Mouse (Mus musculus): ENCODE data around the gene Iars2. TPM values are rescaled to one million over a fixed set of nuclear protein-coding genes. Genes with fewer than 3 reads are reported as not detected.

Gene Iars2
- total RNA-seq (2012; rRNA removed) (37.2 and 39.0 TPM in 2 replicates), total RNA-seq (2014; rRNA removed) (47.2 and 53.6 TPM in 2 replicates), polyA plus RNA-seq (2012; ENCODE audit: insufficient read length, low read depth) (39.4 and 41.9 TPM in 2 replicates)

DNA sequence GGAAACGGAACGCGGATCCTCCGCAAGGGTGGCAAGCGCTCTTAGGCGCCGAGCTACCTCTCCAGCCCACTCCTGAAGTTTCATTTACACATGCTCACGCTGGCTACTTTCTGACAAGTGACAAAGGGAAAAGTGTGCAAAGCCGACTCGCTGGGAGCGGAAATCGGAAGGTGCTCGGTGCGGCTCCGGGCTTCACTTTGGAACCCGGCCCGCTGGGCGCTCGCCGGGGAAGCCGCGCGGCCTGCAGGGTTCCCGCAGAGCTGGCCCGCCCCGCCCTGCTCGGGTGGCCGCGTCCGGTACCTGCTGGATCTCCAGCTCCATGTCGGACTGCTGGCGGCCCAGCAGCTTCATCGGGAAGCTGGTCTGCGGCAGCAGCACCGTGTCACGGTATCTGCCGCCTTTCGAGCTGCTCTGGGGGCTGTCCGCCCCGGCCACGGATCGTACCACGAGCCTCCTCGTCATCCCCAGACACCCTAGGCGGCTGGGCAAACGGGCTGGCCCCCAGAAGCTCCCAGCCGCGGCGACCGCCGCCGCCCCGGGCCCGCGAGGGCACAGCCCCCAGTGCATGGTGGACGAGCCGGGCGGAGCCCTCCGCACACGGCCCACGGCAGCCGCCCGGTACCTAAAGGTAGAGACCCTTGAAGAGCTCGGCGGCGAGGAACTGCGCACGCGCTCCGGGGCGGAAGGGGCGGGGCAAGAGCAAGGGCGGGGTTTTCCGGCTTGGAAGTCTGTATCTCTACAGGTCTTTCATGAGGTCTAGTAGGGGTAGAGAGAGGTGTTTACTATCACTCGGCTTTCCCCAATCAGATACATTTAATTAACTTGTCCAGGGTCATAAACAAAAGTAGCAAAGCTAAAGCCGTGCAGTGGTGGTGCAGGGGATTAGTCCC lies at the start of gene Iars2:
TSS of gene Iars2 (minus strand) at position 676 of the 890 bp plus-strand sequence.
- peak within 1 kb of the TSS; percentile 85 to 89 (median 89) for H3K4me3 ChIP-seq (replicated peaks in 1 of 3; ENCODE audit: low read depth in 2 of 3, low read length in 2 of 3, poor library complexity in 1 of 3)
- H3K9ac ChIP-seq (ENCODE audit: insufficient read depth, low read depth), result peak within 1 kb of the TSS; percentile 91
- dilution Hi-C loops (cut with MboI; ENCODE audit: extremely low pct_ligation_motif_present, extremely low pct_unique_long_range_greater_than_20kb, low sequenced_read_pairs), result no loop called here
- in situ Hi-C loops (cut with MboI; ENCODE audit: low pct_ligation_motif_present, low pct_unique_long_range_greater_than_20kb, low sequenced_read_pairs), result no loop called here
- H3K36me3 ChIP-seq (replicated peaks in 1 of 2; ENCODE audit: control insufficient read depth in 1 of 2, insufficient read depth in 1 of 2, low read length in 1 of 2), result peaks cover 23 to 33% of the 10 kb centered on the region in 2 experiments
- H3K27ac ChIP-seq (ENCODE audit: insufficient read depth, low read depth), result peak within 1 kb of the TSS; percentile 71
- H3K4me1 ChIP-seq (ENCODE audit: control insufficient read depth in 1 of 2, insufficient read depth in 2 of 2), result peaks cover 0 to 29% of the 10 kb centered on the region in 2 experiments; a peak in 3 of 4 replicates
- no peak for TF ChIP-seq ZKSCAN1 (IDR thresholded peaks at IDR 0.05; ENCODE audit: borderline replicate concordance, low read depth, low read length)
- peak; percentile 94 for TF ChIP-seq POLR2A (IDR thresholded peaks at IDR 0.05; ENCODE audit: low read depth, low read length)
- TF ChIP-seq ZMIZ1 (IDR thresholded peaks at IDR 0.05; ENCODE audit: low read depth, low read length), result peak; percentile 65; the same call in 1 of the 2 replicates
- TF ChIP-seq POLR2AphosphoS2 (IDR thresholded peaks at IDR 0.05; ENCODE audit: low read depth, low read length), result no peak
- TF ChIP-seq USF2 (conservative IDR thresholded peaks at IDR 0.05; ENCODE audit: low read depth, low read length), result no peak
- TF ChIP-seq USF1 (IDR thresholded peaks at IDR 0.05; ENCODE audit: low read depth, low read length), result no peak
- no peak for TF ChIP-seq PAX5 (IDR thresholded peaks at IDR 0.05; ENCODE audit: low read length)
- peak; percentile 56; the same call in 1 of the 2 replicates for TF ChIP-seq MAZ (IDR thresholded peaks at IDR 0.05; ENCODE audit: low read depth, low read length)
- no peak for TF ChIP-seq JUND (conservative IDR thresholded peaks at IDR 0.05; ENCODE audit: low read depth, low read length)
- no peak for TF ChIP-seq RAD21 (IDR thresholded peaks at IDR 0.05; ENCODE audit: low read depth, low read length)
- no peak for TF ChIP-seq E2F4 (IDR thresholded peaks at IDR 0.05; ENCODE audit: insufficient replicate concordance, low read depth, low read length)
- peak; percentile 10; the same call in 1 of the 2 replicates for TF ChIP-seq MAX (IDR thresholded peaks at IDR 0.05; ENCODE audit: low read length)
- no peak for TF ChIP-seq GABPA (IDR thresholded peaks at IDR 0.05; ENCODE audit: insufficient replicate concordance, low read depth, low read length)
- TF ChIP-seq ETS1 (conservative IDR thresholded peaks at IDR 0.05; ENCODE audit: low read depth, low read length), result no peak
- TF ChIP-seq BHLHE40 (IDR thresholded peaks at IDR 0.05; ENCODE audit: low read depth, low read length), result no peak
- TF ChIP-seq MEF2A (IDR thresholded peaks at IDR 0.05; ENCODE audit: borderline replicate concordance, low read depth, low read length), result no peak
- peak; percentile 60; the same call in 1 of the 2 replicates for TF ChIP-seq MXI1 (IDR thresholded peaks at IDR 0.05; ENCODE audit: low read depth, low read length)
- peak; percentile 74 for TF ChIP-seq ELF1 (IDR thresholded peaks at IDR 0.05; ENCODE audit: low read depth, low read length)
- TF ChIP-seq SMC3 (IDR thresholded peaks at IDR 0.05; ENCODE audit: low read depth, low read length), result no peak
- TF ChIP-seq ZC3H11A (IDR thresholded peaks at IDR 0.05; ENCODE audit: low read depth, low read length), result no peak
- TF ChIP-seq MYC (IDR thresholded peaks at IDR 0.05; ENCODE audit: low read depth, low read length), result 0 out of 2 replicates have a peak, but pooled peaks have one; percentile 39
- peak; percentile 84 for TF ChIP-seq TBP (conservative IDR thresholded peaks at IDR 0.05; ENCODE audit: low read depth, low read length)
- no peak for TF ChIP-seq CHD1 (IDR thresholded peaks at IDR 0.05; ENCODE audit: low read depth, low read length)
- no peak for TF ChIP-seq RCOR1 (conservative IDR thresholded peaks at IDR 0.05; ENCODE audit: low read depth, low read length)
- TF ChIP-seq KAT2A (IDR thresholded peaks at IDR 0.05; ENCODE audit: insufficient replicate concordance, low read length), result no peak
- TF ChIP-seq HCFC1 (IDR thresholded peaks at IDR 0.05; ENCODE audit: low read depth, low read length), result peak; percentile 77
- no peak for TF ChIP-seq CTCF (conservative IDR thresholded peaks at IDR 0.05 in 1 of 2, IDR thresholded peaks at IDR 0.05 in 1 of 2; ENCODE audit: low read depth in 2 of 2, low read length in 2 of 2)
- peak; percentile 70; the same call in 1 of the 2 replicates for TF ChIP-seq UBTF (IDR thresholded peaks at IDR 0.05; ENCODE audit: low read depth, low read length)
- peak; percentile 86 for TF ChIP-seq NRF1 (IDR thresholded peaks at IDR 0.05; ENCODE audit: low read depth, low read length)
- TF ChIP-seq NELFE (IDR thresholded peaks at IDR 0.05; ENCODE audit: low read depth, low read length), result peak; percentile 86
- no peak for TF ChIP-seq MAFK (IDR thresholded peaks at IDR 0.05; ENCODE audit: insufficient replicate concordance, low read length)
- TF ChIP-seq CHD2 (IDR thresholded peaks at IDR 0.05; ENCODE audit: low read length), result 0 out of 2 replicates have a peak, but pooled peaks have one; percentile 1
- no peak for TF ChIP-seq ZNF384 (IDR thresholded peaks at IDR 0.05; ENCODE audit: low read depth, low read length)
- no peak for TF ChIP-seq EP300 (IDR thresholded peaks at IDR 0.05; ENCODE audit: low read length)
- peak; percentile 82 for TF ChIP-seq SIN3A (IDR thresholded peaks at IDR 0.05; ENCODE audit: low read length)
- no peak for TF ChIP-seq IRF4 (IDR thresholded peaks at IDR 0.05; ENCODE audit: low read depth, low read length)
- TF ChIP-seq JUN (IDR thresholded peaks at IDR 0.05; ENCODE audit: insufficient read depth, low read depth, low read length), result no peak
- TF ChIP-seq TCF12 (IDR thresholded peaks at IDR 0.05; ENCODE audit: low read depth, low read length), result peak; percentile 71
- H3K27me3 ChIP-seq (replicated peaks), result no peaks in the 10 kb centered on the region
- H3K9me3 ChIP-seq (replicated peaks; ENCODE audit: low read length), result no peaks in the 10 kb centered on the region
- H3K79me2 ChIP-seq (replicated peaks; ENCODE audit: control insufficient read depth, extremely low read depth, insufficient read depth, poor library complexity, severe bottlenecking), result peaks cover 11% of the 10 kb centered on the region
- peak; percentile 85 for DNase-seq (ENCODE audit: extremely low read depth)
- peak within 1 kb of the TSS; percentile 57 for H3K4me2 ChIP-seq (ENCODE audit: insufficient read depth, low read depth, poor library complexity, severe bottlenecking)

Data from CH12.LX (cell line).